12 mouse cellular contexts compared by ENCODE assay signal in genomic region chr5:141084746-141085145, GRCm38 (mm10).
A peak's percentile ranks its signal among the peaks of the same experiment; 100 is the strongest.
DNase-seq lines count a peak whose midpoint lies in the region; ATAC-seq lines count a peak whose summit lies in the region.
"Had no signal": no experiment of that assay in that cellular context is flagged by ENCODE, and none has a peak within 500 bp of the region (broad histone marks: within the 10 kb centered on the region; RNA-seq: fewer than 3 reads in every experiment).

No protein-coding gene starts in this region.

- no peak overlapping the region for H3K27ac ChIP-seq in liver, embryonic 12.5 days
- H3K27ac ChIP-seq in forebrain, embryonic 14.5 days (ENCODE audit: low read depth, low read length) = no peak overlapping the region
- H3K27ac ChIP-seq: kidney, postnatal 0 days; liver, embryonic 13.5 days; neural tube, embryonic 13.5 days had no signal

- no peaks in the 10 kb centered on the region for H3K27me3 ChIP-seq in liver, embryonic 12.5 days (replicated peaks)
- H3K27me3 ChIP-seq in forebrain, embryonic 14.5 days (replicated peaks; ENCODE audit: control insufficient read depth, insufficient read depth, low read length) = no peaks in the 10 kb centered on the region
- H3K27me3 ChIP-seq: liver, embryonic 13.5 days; neural tube, embryonic 13.5 days had no signal

- H3K4me3 ChIP-seq in liver, embryonic 12.5 days = no peak overlapping the region
- H3K4me3 ChIP-seq in forebrain, embryonic 14.5 days (ENCODE audit: low read depth, low read length) = no peak overlapping the region
- H3K4me3 ChIP-seq: heart, embryonic 12.5 days; liver, embryonic 13.5 days; neural tube, embryonic 13.5 days had no signal

- no peak overlapping the region for H3K9ac ChIP-seq in liver, embryonic 12.5 days
- no peak overlapping the region for H3K9ac ChIP-seq in forebrain, embryonic 14.5 days (ENCODE audit: low read length)
- H3K9ac ChIP-seq: heart, embryonic 12.5 days; liver, embryonic 13.5 days; neural tube, embryonic 13.5 days had no signal

- no peaks in the 10 kb centered on the region for H3K4me1 ChIP-seq in liver, embryonic 12.5 days
- H3K4me1 ChIP-seq in forebrain, embryonic 14.5 days (ENCODE audit: control insufficient read depth, insufficient read depth, low read length) = 0 out of 2 replicates have a peak, but pooled peaks cover 2% of the 10 kb centered on the region
- H3K4me1 ChIP-seq: heart, embryonic 12.5 days; liver, embryonic 13.5 days had no signal

- 14% methylated on average over 7 of the region's 7 CpGs for WGBS in liver, embryonic 12.5 days (ENCODE audit: insufficient replicate concordance)
- 20% methylated on average over 7 of the region's 7 CpGs for WGBS in forebrain, embryonic 14.5 days

- H3K9me3 ChIP-seq in liver, embryonic 12.5 days (replicated peaks) = no peaks in the 10 kb centered on the region
- no peaks in the 10 kb centered on the region for H3K9me3 ChIP-seq in forebrain, embryonic 14.5 days (replicated peaks; ENCODE audit: control insufficient read depth, low read length)
- H3K9me3 ChIP-seq: heart, embryonic 12.5 days; liver, embryonic 13.5 days; neural tube, embryonic 13.5 days had no signal

- ATAC-seq in liver, embryonic 12.5 days = no peak
- no peak for ATAC-seq in forebrain, embryonic 14.5 days
- peak; percentile 76 for ATAC-seq in neutrophil, adult 5-6 weeks (ENCODE audit: extremely low read depth, insufficient number of reproducible peaks, low FRiP score, poor library complexity, severe bottlenecking)

- DNase-seq in liver (peak; percentile 37), ES-CJ7 (ENCODE audit: low read depth, low spot score) (peak; percentile 66)
- peak; percentile 53 for DNase-seq in forebrain, embryonic 14.5 days (ENCODE audit: low spot score)
- DNase-seq in right cerebral cortex, postnatal 36 days (ENCODE audit: low spot score in 2 of 2) = no peak
- DNase-seq in cerebellum, postnatal 14 days = no peak
- no peak for DNase-seq in cerebellum, adult 8-10 months
- DNase-seq: liver, embryonic 13.5 days had no signal

- H3K4me2 ChIP-seq in liver, embryonic 12.5 days = no peak overlapping the region
- no peak overlapping the region for H3K4me2 ChIP-seq in forebrain, embryonic 14.5 days (ENCODE audit: low read length)
- H3K4me2 ChIP-seq: heart, embryonic 12.5 days; liver, embryonic 13.5 days; neural tube, embryonic 13.5 days had no signal

- no peaks in the 10 kb centered on the region for H3K36me3 ChIP-seq in liver, embryonic 12.5 days
- H3K36me3 ChIP-seq in forebrain, embryonic 14.5 days (ENCODE audit: control insufficient read depth, insufficient read depth, low read length) = no peaks in the 10 kb centered on the region
- H3K36me3 ChIP-seq: heart, embryonic 12.5 days; liver, embryonic 13.5 days; neural tube, embryonic 13.5 days had no signal

Comparison
In these comparisons a context has a peak if more than half of its experiments do, and no peak if none do; other contexts are left out.
1. DNase-seq: peak in liver (single experiment), ES-CJ7 (single experiment) and forebrain, embryonic 14.5 days (single experiment); none in right cerebral cortex, postnatal 36 days (0 of 2), cerebellum, postnatal 14 days (0 of 2) and cerebellum, adult 8-10 months (single experiment).